Mouse (Mus musculus): ENCODE measurements around the gene Nhlrc2. TPM values are rescaled to one million over a fixed set of nuclear protein-coding genes. Genes with fewer than 3 reads are reported as not detected.

Gene Nhlrc2
- total and polyA plus RNA-seq, 3 experiments: 9.9 to 18.3 (median 12.6) TPM

DNA sequence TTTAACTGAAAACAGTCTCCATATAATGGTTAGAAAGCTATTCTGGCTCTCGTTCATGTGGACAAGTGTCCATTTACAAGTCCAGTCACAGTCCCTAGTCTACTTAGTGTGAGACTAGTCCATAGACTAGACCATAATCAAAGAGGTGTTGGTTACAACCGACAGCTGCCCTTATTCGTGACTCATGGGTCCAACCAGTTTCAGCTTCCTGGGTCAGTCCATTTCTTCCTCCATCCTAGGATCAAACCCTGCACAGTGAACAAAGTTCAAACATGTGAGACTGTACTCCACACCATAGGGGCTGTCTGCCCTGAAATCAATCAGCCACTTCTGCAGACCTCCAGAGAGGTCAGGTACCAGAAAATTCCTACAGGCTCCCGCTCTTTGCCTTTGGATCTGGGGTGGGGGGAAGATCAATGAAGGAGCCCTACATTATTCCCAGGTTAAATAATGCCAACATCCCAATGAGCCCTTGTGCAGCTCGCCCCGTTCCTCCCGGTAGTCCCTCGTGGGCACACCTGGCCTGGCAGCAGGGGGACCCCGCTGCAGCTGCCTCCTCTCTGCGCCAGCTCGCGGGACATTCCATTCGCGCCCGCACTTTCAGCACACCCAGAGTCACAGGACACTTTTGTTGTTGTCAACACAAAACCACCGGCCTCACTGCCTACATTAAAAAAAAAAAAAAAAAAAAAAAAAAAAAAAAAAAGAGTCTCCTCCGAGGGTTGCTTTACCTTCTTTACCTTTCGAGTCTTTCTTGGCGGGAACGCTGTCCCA is 418 bp upstream of the Nhlrc2 start, which contains the start of gene Dclre1a (continued):
- TF ChIP-seq KAT2A (IDR thresholded peaks at IDR 0.05; ENCODE audit: insufficient replicate concordance, low read length) (no peak), RCOR1 (conservative IDR thresholded peaks at IDR 0.05; ENCODE audit: low read depth, low read length) (no peak), CHD2 (IDR thresholded peaks at IDR 0.05; ENCODE audit: low read length) (no peak), NELFE (IDR thresholded peaks at IDR 0.05; ENCODE audit: low read depth, low read length) (peak; percentile 56), SIN3A (IDR thresholded peaks at IDR 0.05; ENCODE audit: low read length) (no peak), PAX5 (IDR thresholded peaks at IDR 0.05; ENCODE audit: low read length) (no peak), UBTF (IDR thresholded peaks at IDR 0.05; ENCODE audit: low read depth, low read length) (no peak), MAZ (IDR thresholded peaks at IDR 0.05; ENCODE audit: low read depth, low read length) (no peak; the same call in 1 of the 2 replicates), USF1 (IDR thresholded peaks at IDR 0.05; ENCODE audit: low read depth, low read length) (no peak), ZKSCAN1 (IDR thresholded peaks at IDR 0.05; ENCODE audit: borderline replicate concordance, low read depth, low read length) (no peak), TBP (conservative IDR thresholded peaks at IDR 0.05; ENCODE audit: low read depth, low read length) (no peak), IRF4 (IDR thresholded peaks at IDR 0.05; ENCODE audit: low read depth, low read length) (peak; percentile 37; the same call in 1 of the 2 replicates), RAD21 (IDR thresholded peaks at IDR 0.05; ENCODE audit: low read depth, low read length) (no peak)

DNA sequence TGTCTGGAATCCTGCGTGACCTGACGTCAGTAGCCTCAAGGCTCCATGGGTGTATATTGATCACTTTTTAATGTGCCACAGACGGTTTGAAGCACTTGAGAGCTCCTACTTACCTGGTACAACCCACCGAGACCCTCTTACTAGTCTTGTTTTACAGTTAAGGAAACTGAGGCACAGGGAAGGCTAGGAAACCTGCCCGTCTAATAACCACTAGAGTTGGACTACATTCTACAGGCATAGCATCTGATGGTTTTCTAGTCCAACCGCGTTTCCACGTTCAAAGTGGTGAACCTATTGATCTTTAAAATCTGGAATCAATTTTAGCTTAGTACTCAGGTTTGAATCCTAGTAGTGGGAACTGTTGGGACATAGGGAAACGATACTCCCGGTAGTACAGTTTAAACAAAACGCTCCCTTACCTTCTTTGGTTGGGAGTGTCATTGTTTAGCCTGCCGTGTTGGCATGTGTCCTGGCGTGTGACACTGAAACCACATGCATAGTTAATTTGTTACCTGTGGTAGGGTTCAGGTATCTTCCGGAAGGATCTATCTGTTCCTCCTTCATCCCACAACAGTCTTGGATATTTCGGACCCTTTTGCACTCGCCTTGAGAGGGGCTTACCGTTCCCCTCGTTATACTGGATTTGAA is 1.1 kb downstream of the Nhlrc2 start:
- peak overlapping the region; percentile 91 for H3K4me2 ChIP-seq (ENCODE audit: insufficient read depth, low read depth, poor library complexity, severe bottlenecking)
- peak overlapping the region; percentile 89 for H3K9ac ChIP-seq (ENCODE audit: insufficient read depth, low read depth)
- peak overlapping the region; percentile 84; the same call in 1 of the 2 replicates for H3K27ac ChIP-seq (ENCODE audit: insufficient read depth, low read depth)
- no peak for DNase-seq (ENCODE audit: extremely low read depth)
- H3K9me3 ChIP-seq (replicated peaks; ENCODE audit: low read length): peaks cover 2% of the 10 kb centered on the region
- peak; percentile 38 for TF ChIP-seq MXI1 (IDR thresholded peaks at IDR 0.05; ENCODE audit: low read depth, low read length)
- peak; percentile 28; the same call in 1 of the 2 replicates for TF ChIP-seq BHLHE40 (IDR thresholded peaks at IDR 0.05; ENCODE audit: low read depth, low read length)
- TF ChIP-seq SMC3 (IDR thresholded peaks at IDR 0.05; ENCODE audit: low read depth, low read length): no peak
- TF ChIP-seq RAD21 (IDR thresholded peaks at IDR 0.05; ENCODE audit: low read depth, low read length): no peak
- TF ChIP-seq KAT2A (IDR thresholded peaks at IDR 0.05; ENCODE audit: insufficient replicate concordance, low read length): no peak
- TF ChIP-seq ZKSCAN1 (IDR thresholded peaks at IDR 0.05; ENCODE audit: borderline replicate concordance, low read depth, low read length): no peak
- dilution Hi-C loops (cut with MboI; ENCODE audit: extremely low pct_ligation_motif_present, extremely low pct_unique_long_range_greater_than_20kb, low sequenced_read_pairs): no loop called here
- peaks cover 0 to 36% of the 10 kb centered on the region in 2 experiments; a peak in 2 of 4 replicates for H3K4me1 ChIP-seq (ENCODE audit: control insufficient read depth in 1 of 2, insufficient read depth in 2 of 2)
- in situ Hi-C loops (cut with MboI; ENCODE audit: low pct_ligation_motif_present, low pct_unique_long_range_greater_than_20kb, low sequenced_read_pairs): no loop called here
- peaks cover 22% of the 10 kb centered on the region for H3K79me2 ChIP-seq (replicated peaks; ENCODE audit: control insufficient read depth, extremely low read depth, insufficient read depth, poor library complexity, severe bottlenecking)
- H3K36me3 ChIP-seq (replicated peaks in 1 of 2; ENCODE audit: control insufficient read depth in 1 of 2, insufficient read depth in 1 of 2, low read length in 1 of 2): peaks cover 18 to 41% of the 10 kb centered on the region in 2 experiments
- H3K27me3 ChIP-seq (replicated peaks): no peaks in the 10 kb centered on the region
- peak overlapping the region; percentile 88 to 98 (median 92) for H3K4me3 ChIP-seq (replicated peaks in 1 of 3; ENCODE audit: low read depth in 2 of 3, low read length in 2 of 3, poor library complexity in 1 of 3)
